Mouse (Mus musculus) bone marrow, adult 2 months (tissue): ENCODE data around the gene Olfr1373. TPM values are rescaled to one million over a fixed set of nuclear protein-coding genes. Genes with fewer than 3 reads are reported as not detected.
"Not testable (repeated sequence)": the region's sequence is repeated elsewhere in the genome, so short reads cannot be mapped to it uniquely, and the experiment has no call there.

Experiments used
- H3K27ac ChIP-seq: fragments of 200-500 bp; 2 replicates; pipeline ENCODE4 v1.5.1; 2012; ENCODE audit warnings: low read depth, mild to moderate bottlenecking, control low read depth, inconsistent platforms, low read length; ENCODE audit not compliant: control insufficient read depth, poor library complexity, insufficient read depth
- H3K4me1 ChIP-seq: fragments of 200-500 bp; 2 replicates; pipeline ENCODE4 v1.6.1; 2011; ENCODE audit warnings: low read length; ENCODE audit not compliant: control insufficient read depth, insufficient read depth
- H3K4me3 ChIP-seq: fragments of 200-500 bp; replicated peaks from 2 replicates; pipeline ENCODE3; 2011; ENCODE audit warnings: mild to moderate bottlenecking, low read depth, low read length, control low read depth; ENCODE audit not compliant: control insufficient read depth
- CTCF ChIP-seq: fragments of 200-500 bp; IDR thresholded peaks from 2 replicates; pipeline ENCODE4 v1.5.1; 2011; ENCODE audit warnings: low read length, control low read depth; ENCODE audit not compliant: control insufficient read depth, insufficient read depth
- POLR2A ChIP-seq: fragments of 200-500 bp; IDR thresholded peaks from 2 replicates; pipeline ENCODE4 v1.6.1; 2011; ENCODE audit warnings: low read depth, mild to moderate bottlenecking, control low read depth, low read length, borderline replicate concordance; ENCODE audit not compliant: control insufficient read depth
- WGBS: fragments of 180-500 bp; shearing (Covaris S2); methylation state at CpG from one replicate; pipeline ENCODE4 v1.1.7; 2018; 5-methylcytosine and 5-hydroxymethylcytosine counted together
- polyA plus RNA-seq: library from polyadenylated mRNA; stranded (reverse); fragments of >200 nt; gene quantifications from 2 replicates; pipeline ENCODE4 v1.2.4, GENCODE M21; 2011; ENCODE audit warnings: low replicate concordance; ENCODE audit not compliant: missing spikeins, insufficient read depth, insufficient read length

Gene Olfr1373
- polyA plus RNA-seq, 1 experiment = not detected

DNA sequence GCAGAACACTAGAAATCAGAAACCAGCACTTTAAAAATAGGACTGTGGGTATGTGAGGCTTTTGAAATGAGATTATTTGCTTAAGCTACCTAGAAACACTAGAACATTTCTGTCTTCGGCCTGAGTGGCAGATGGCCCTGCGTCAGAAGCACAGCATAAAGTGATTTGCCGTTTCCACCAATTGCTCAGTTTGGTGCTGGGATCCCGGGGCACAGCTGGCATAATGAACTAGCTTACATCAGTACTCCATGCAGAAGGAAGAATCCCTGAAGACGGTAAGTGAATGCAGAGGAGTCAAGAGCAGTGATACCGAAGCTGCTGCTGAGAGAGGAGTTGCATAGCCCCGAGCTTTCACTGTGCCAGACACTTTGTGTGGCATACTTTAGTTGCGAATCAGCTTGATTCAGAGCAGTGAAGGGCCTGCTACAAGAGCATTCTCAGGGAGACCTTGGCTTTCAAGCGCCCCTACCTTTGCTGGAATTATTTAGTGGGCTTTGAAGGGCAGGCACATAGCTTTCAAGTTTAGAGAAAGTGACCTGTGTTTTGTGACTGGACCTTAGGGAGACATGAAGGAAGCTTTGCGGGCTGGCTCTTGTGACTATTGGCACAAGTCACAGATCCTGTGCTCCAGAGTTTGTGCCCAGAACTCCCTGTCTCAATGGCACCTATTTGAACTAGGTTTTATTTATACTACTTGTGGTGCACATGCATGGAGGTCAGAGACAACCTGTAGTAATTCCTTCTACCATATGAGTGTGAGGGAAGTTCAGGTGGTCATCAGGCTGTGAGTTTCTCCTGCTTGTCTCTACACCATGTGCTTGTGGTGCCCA, 15.5 kb downstream of the Olfr1373 start:
- Histone ChIP-seq H3K4me3 (no peak overlapping the region), H3K27ac (no peak overlapping the region), H3K4me1 (no peaks in the 10 kb centered on the region)
- 80% methylated on average over 10 of the region's 10 CpGs for WGBS
- TF ChIP-seq CTCF = no peak
- TF ChIP-seq POLR2A = no peak

DNA sequence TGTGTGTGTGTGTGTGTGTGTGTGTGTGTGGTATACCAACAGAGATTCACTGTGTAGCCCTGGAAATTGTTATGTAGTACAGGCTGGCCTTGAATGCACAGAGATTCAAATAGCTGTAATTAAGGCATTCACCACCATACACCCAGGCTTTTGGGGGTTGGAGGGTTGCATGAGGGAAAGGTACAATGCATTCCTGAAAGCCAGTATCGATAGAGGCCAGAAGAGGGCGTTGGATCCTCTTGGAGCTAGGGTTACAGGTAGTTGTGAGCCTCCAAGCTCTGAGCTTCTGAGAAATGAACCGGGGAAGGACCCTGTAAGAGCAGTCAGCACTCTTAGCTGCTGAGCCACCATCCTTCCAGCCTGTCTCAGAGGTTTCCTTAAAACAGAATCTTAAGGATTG, 16.2 kb downstream of the Olfr1373 start:
- no peaks in the 10 kb centered on the region for H3K4me1 ChIP-seq
- TF ChIP-seq CTCF = no peak
- TF ChIP-seq POLR2A = no peak
- WGBS = 35% methylated on average over 3 of the region's 3 CpGs
- no peak overlapping the region for H3K27ac ChIP-seq
- H3K4me3 ChIP-seq = no peak overlapping the region

DNA sequence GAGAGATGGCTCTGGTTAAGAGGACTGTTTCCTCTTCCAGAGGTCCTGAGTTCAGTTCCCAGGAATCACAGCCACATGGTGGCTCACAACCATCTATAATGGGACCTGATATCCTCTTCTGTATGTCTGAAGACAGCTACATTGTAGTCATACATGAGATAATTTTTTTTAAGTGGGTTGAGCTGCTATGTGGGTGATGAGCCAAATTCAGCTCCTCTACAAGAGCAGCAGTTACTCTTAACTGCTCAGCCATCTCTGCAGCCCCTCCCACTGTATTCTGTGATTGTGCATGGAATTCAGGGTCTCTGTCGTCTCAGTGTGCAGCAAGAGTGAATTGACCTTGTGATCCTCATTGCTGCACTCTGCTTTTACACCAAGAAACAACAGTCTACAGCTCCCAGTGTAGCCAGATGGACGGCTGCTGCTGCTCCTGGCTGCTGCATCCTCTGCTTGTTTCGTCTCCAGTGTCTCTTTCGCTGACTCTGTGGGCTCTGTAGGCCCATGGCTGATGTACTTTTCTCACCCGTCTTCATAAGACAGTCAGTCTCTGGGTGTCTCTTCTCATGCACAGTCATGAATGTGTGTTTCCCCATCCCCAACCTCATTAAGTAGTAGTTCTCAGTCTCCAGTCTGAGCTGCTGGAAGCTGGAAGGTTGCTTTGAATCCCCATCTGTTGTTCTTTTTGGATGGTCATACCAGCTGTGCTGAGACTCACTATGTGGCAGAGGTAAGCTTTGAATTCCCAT, 16.8 kb downstream of the Olfr1373 start:
- Histone ChIP-seq H3K27ac (no peak overlapping the region), H3K4me3 (no peak overlapping the region), H3K4me1 (no peaks in the 10 kb centered on the region)
- WGBS = 78% methylated on average over 5 of the region's 5 CpGs
- no peak for TF ChIP-seq CTCF
- no peak for TF ChIP-seq POLR2A

DNA sequence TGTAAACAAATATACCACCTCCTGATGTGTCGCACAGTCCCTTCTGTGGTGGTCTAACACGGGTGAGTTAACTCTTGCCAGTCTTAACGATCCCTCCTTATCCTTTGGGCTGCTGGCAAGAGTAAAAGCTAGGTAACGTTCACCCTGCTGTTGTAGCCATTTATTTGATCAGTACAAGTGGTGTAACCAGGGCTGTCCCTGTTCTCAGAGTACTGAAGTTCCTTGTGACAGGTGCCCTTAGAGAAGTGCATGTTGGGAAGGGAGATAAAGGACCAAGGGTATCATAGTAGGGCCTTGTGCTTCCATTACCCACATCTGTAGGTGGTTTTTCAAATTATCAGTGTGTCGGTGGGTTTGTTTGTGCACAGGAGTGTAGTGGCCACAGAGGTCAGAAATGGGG, 17.6 kb downstream of the Olfr1373 start:
- Histone ChIP-seq H3K4me3 (no peak overlapping the region), H3K27ac (no peak overlapping the region), H3K4me1 (no peaks in the 10 kb centered on the region)
- 71% methylated on average over 5 of the region's 5 CpGs for WGBS
- no peak for TF ChIP-seq POLR2A
- TF ChIP-seq CTCF = no peak

DNA sequence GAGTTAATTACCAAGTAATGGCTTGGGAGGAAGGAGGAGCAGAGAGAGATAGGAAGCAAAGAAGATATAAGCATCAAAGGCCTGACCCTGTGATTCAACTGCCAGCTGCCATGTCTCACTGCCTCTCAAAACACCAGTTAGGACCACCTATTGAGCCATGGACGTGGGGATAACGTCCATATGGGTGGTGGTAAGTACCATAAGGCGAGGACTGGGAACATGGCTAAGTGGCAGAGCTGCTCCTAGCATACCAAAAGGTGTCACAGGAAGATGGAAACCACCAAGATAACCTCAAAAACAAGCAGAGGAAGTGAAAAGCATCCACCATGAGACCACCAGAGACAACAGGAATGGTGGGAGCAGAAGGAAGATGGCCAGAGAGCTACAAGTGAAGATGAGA, 18.2 kb downstream of the Olfr1373 start:
- 74% methylated on average over 3 of the region's 3 CpGs for WGBS
- TF ChIP-seq CTCF (no peak), POLR2A (no peak)
- no peaks in the 10 kb centered on the region for H3K4me1 ChIP-seq
- no peak overlapping the region for H3K27ac ChIP-seq
- H3K4me3 ChIP-seq = no peak overlapping the region

DNA sequence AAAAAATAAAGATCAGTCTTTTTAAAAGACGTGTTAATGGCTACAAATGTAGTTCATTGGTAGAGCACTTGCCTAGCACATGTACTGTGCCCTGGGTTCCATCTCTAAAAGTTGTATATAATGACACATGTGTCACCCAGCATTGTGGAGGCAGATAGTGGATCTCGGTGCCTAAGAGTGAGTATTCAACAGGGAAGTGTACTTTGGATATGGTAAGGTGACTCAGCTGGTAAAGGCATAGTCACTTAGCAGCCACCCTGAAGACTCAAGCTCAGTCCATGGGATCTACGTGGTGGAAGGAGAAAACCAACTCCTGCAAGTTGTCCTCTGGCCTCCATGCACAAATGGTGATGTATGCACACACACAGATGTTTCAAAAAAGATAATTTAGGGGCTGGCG, 20.9 kb downstream of the Olfr1373 start:
- TF ChIP-seq CTCF (no peak), POLR2A (no peak)
- WGBS = 85% methylated on average over 4 of the region's 4 CpGs
- no peak overlapping the region for H3K4me3 ChIP-seq
- H3K27ac ChIP-seq = no peak overlapping the region
- H3K4me1 ChIP-seq = no peaks in the 10 kb centered on the region

DNA sequence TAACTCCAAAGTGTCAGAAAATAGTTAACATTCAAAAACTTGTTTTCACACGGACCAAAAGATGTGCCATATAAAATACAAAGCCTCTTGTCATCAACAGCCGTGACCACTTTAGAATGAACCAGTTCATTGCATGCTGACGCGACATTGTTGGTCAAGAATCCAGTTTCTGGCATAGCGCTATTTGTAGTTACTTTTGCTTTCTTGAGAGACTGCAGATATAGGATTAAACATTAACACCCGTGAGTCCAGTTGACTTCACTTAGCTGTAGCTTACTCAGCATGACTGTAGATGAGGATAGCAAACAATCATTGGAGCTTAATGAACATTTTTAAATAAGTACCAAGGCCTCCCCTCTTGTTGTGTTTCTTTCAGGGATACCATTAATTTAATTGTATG, 23.3 kb downstream of the Olfr1373 start:
- no peak overlapping the region for H3K4me3 ChIP-seq
- no peak overlapping the region for H3K27ac ChIP-seq
- WGBS = 90% methylated on average over 6 of the region's 6 CpGs
- no peak for TF ChIP-seq POLR2A
- TF ChIP-seq CTCF = no peak
- no peaks in the 10 kb centered on the region for H3K4me1 ChIP-seq

DNA sequence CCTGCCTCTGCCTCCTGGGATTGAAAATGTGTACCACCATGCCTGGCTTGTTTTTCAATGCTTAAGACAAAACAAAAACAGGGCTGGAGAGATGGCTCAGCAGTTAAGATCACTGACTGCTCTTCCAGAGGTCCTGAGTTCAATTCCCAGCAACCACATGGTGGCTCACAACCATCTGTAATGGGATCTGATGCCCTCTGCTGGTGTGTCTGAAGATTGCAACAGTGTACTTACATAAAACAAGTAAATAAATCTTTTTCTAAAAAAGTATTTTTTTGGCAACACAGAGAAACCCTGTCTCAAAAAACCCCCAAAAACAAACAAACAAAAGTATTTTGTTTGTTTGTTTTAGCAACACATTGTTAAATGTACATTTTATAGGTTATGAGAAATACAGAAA, 24.9 kb downstream of the Olfr1373 start:
- H3K4me3 ChIP-seq, H3K4me1 ChIP-seq, H3K27ac ChIP-seq: not testable (repeated sequence)
